Mouse (Mus musculus) midbrain, embryonic 12.5 days (tissue): ENCODE data around the gene Tyk2. TPM values are rescaled to one million over a fixed set of nuclear protein-coding genes. Genes with fewer than 3 reads are reported as not detected.

Experiments
- ATAC-seq: fragments of 200-750 bp; cut with Nextera tagmentation; 2 replicates; pipeline ENCODE4 v1.8.0; 2017; ENCODE audit warnings: low read depth, moderate TSS enrichment, moderate library complexity; ENCODE audit not compliant: low FRiP score
- H3K27ac ChIP-seq: fragments of 300-500 bp; sonication (generic); replicated peaks from 2 replicates; pipeline ENCODE4 v1.5.1; 2016; ENCODE audit warnings: mild to moderate bottlenecking
- H3K27me3 ChIP-seq: fragments of 300-500 bp; sonication (generic); 2 replicates; pipeline ENCODE4 v1.6.1; 2016; ENCODE audit warnings: mild to moderate bottlenecking
- H3K36me3 ChIP-seq: fragments of 300-500 bp; sonication (generic); 2 replicates; pipeline ENCODE4 v1.6.1; 2016
- H3K4me1 ChIP-seq: fragments of 300-500 bp; sonication (generic); 2 replicates; pipeline ENCODE4 v1.6.1; 2016
- H3K4me2 ChIP-seq: fragments of 300-500 bp; sonication (generic); replicated peaks from 2 replicates; pipeline ENCODE4 v1.6.1; 2016; ENCODE audit warnings: mild to moderate bottlenecking, moderate library complexity
- H3K4me3 ChIP-seq: fragments of 300-500 bp; sonication (generic); 2 replicates; pipeline ENCODE4 v1.5.1; 2016; ENCODE audit warnings: mild to moderate bottlenecking
- H3K9ac ChIP-seq: fragments of 300-500 bp; sonication (generic); replicated peaks from 2 replicates; pipeline ENCODE4 v1.6.1; 2016; ENCODE audit warnings: mild to moderate bottlenecking, moderate library complexity
- H3K9me3 ChIP-seq: fragments of 300-500 bp; sonication (generic); 2 replicates; pipeline ENCODE4 v1.6.1; 2016; ENCODE audit warnings: mild to moderate bottlenecking
- WGBS: fragments of 180-500 bp; shearing (Covaris S2); methylation state at CpG from one replicate; pipeline ENCODE4 v1.1.7; 2016; 5-methylcytosine and 5-hydroxymethylcytosine counted together
- polyA plus RNA-seq: library from polyadenylated mRNA; unstranded; fragments of >200 nt; fragmentation: Nextera tagmentation; extraction: Ambion mirVana; gene quantifications from 2 replicates; pipeline ENCODE4 v1.2.1, GENCODE M21; 2016

Tyk2 gene
- polyA plus RNA-seq, 1 experiment from 2014 or later, result 12.8 TPM

GRCm38 (mm10) chr9:21100447-21101161 is 30.4 kb downstream of the Tyk2 start:
- H3K4me2 ChIP-seq, result no peak overlapping the region
- H3K36me3 ChIP-seq, result no peaks in the 10 kb centered on the region
- ATAC-seq, result no peak
- H3K4me3 ChIP-seq, result no peak overlapping the region
- WGBS, result 42% methylated on average over 15 of the region's 15 CpGs
- peak overlapping the region; percentile 15; the same call in 1 of the 2 replicates for H3K9ac ChIP-seq
- H3K27me3 ChIP-seq, result no peaks in the 10 kb centered on the region
- no peaks in the 10 kb centered on the region for H3K9me3 ChIP-seq
- no peak overlapping the region for H3K27ac ChIP-seq
- peaks cover 4% of the 10 kb centered on the region; the same call in 1 of the 2 replicates for H3K4me1 ChIP-seq

- Histone ChIP-seq H3K4me3 (no peak overlapping the region), H3K4me2 (no peak overlapping the region), H3K9me3 (no peaks in the 10 kb centered on the region), H3K4me1 (peaks cover 4% of the 10 kb centered on the region; the same call in 1 of the 2 replicates), H3K9ac (no peak overlapping the region), H3K36me3 (no peaks in the 10 kb centered on the region), H3K27ac (no peak overlapping the region), H3K27me3 (no peaks in the 10 kb centered on the region)
- 87% methylated on average over 8 of the region's 8 CpGs for WGBS
- ATAC-seq, result no peak
Observed at GRCm38 (mm10) chr9:21097793-21098192, 33.2 kb downstream of the Tyk2 start.

- WGBS, result 60% methylated on average over 4 of the region's 4 CpGs
- H3K27me3 ChIP-seq, result no peaks in the 10 kb centered on the region
- H3K27ac ChIP-seq, result no peak overlapping the region
- no peak overlapping the region for H3K4me2 ChIP-seq
- no peaks in the 10 kb centered on the region for H3K9me3 ChIP-seq
- ATAC-seq, result no peak
- no peaks in the 10 kb centered on the region for H3K36me3 ChIP-seq
- peaks cover 9% of the 10 kb centered on the region for H3K4me1 ChIP-seq
- no peak overlapping the region for H3K4me3 ChIP-seq
- H3K9ac ChIP-seq, result no peak overlapping the region
Observed at GRCm38 (mm10) chr9:21095958-21096357, 35.1 kb downstream of the Tyk2 start.

GRCm38 (mm10) chr9:21093423-21093822 is 37.6 kb downstream of the Tyk2 start:
- WGBS, result 94% methylated on average over 9 of the region's 9 CpGs
- ATAC-seq, result no peak

GRCm38 (mm10) chr9:21091707-21092320 is 39.2 kb downstream of the Tyk2 start, which contains the start of the genes Gm38431 and Raver1:
TSS of gene Gm38431 (minus strand) at chr9:21091997.
TSS of gene Raver1 (minus strand) at chr9:21092008.
- H3K36me3 ChIP-seq, result peaks cover 33% of the 10 kb centered on the region
- 0% methylated on average over 54 of the region's 54 CpGs for WGBS

More at GRCm38 (mm10) chr9:21093423-21093822, 37.6 kb downstream of the Tyk2 start:
- no peaks in the 10 kb centered on the region for H3K9me3 ChIP-seq
- H3K4me3 ChIP-seq, result no peak overlapping the region
- no peak overlapping the region for H3K27ac ChIP-seq
- no peak overlapping the region for H3K4me2 ChIP-seq
- H3K4me1 ChIP-seq, result peaks cover 21% of the 10 kb centered on the region
- peaks cover 17% of the 10 kb centered on the region for H3K36me3 ChIP-seq
- H3K9ac ChIP-seq, result no peak overlapping the region
- H3K27me3 ChIP-seq, result no peaks in the 10 kb centered on the region

GRCm38 (mm10) chr9:21090972-21091706 is 39.9 kb downstream of the Tyk2 start:
- H3K4me2 ChIP-seq, result peak overlapping the region; percentile 91
- peaks cover 21% of the 10 kb centered on the region for H3K4me1 ChIP-seq
- no peaks in the 10 kb centered on the region for H3K27me3 ChIP-seq
- peak overlapping the region; percentile 75 for H3K9ac ChIP-seq
- H3K36me3 ChIP-seq, result peaks cover 40% of the 10 kb centered on the region
- peak; percentile 24; the same call in 1 of the 2 replicates for ATAC-seq
- peak overlapping the region; percentile 89 for H3K27ac ChIP-seq
- WGBS, result 5% methylated on average over 23 of the region's 24 CpGs
- peak overlapping the region; percentile 75 for H3K4me3 ChIP-seq
- no peaks in the 10 kb centered on the region for H3K9me3 ChIP-seq

More at GRCm38 (mm10) chr9:21091707-21092320, 39.2 kb downstream of the Tyk2 start, which contains the start of the genes Gm38431 and Raver1:
- peak within 1 kb of the TSS; percentile 89 for H3K27ac ChIP-seq
- H3K9me3 ChIP-seq, result no peaks in the 10 kb centered on the region
- peak; percentile 99 for ATAC-seq
- no peaks in the 10 kb centered on the region for H3K27me3 ChIP-seq
- peak within 1 kb of the TSS; percentile 91 for H3K4me2 ChIP-seq
- peak within 1 kb of the TSS; percentile 75 for H3K4me3 ChIP-seq
- peaks cover 21% of the 10 kb centered on the region for H3K4me1 ChIP-seq
- peak within 1 kb of the TSS; percentile 75 for H3K9ac ChIP-seq

- Histone ChIP-seq H3K36me3 (peaks cover 46% of the 10 kb centered on the region), H3K9ac (peak overlapping the region; percentile 75), H3K4me1 (peaks cover 21% of the 10 kb centered on the region), H3K9me3 (no peaks in the 10 kb centered on the region), H3K27ac (no peak overlapping the region), H3K27me3 (no peaks in the 10 kb centered on the region), H3K4me3 (peak overlapping the region; percentile 75), H3K4me2 (peak overlapping the region; percentile 91)
- ATAC-seq, result no peak
- WGBS, result 94% methylated on average over 1 of the region's 1 CpGs
Observed at GRCm38 (mm10) chr9:21090537-21090936, 40.5 kb downstream of the Tyk2 start.

GRCm38 (mm10) chr9:21083324-21083723 is 47.7 kb downstream of the Tyk2 start:
- H3K4me1 ChIP-seq, result no peaks in the 10 kb centered on the region
- peaks cover 94% of the 10 kb centered on the region for H3K36me3 ChIP-seq
- ATAC-seq, result no peak
- no peak overlapping the region for H3K27ac ChIP-seq
- no peak overlapping the region for H3K4me2 ChIP-seq
- no peaks in the 10 kb centered on the region for H3K27me3 ChIP-seq
- H3K9ac ChIP-seq, result no peak overlapping the region
- no peak overlapping the region for H3K4me3 ChIP-seq
- WGBS, result 77% methylated on average over 3 of the region's 3 CpGs
- no peaks in the 10 kb centered on the region for H3K9me3 ChIP-seq

GRCm38 (mm10) chr9:21081127-21081526 is 49.9 kb downstream of the Tyk2 start:
- Histone ChIP-seq H3K4me3 (no peak overlapping the region), H3K4me2 (no peak overlapping the region), H3K4me1 (no peaks in the 10 kb centered on the region), H3K27me3 (no peaks in the 10 kb centered on the region), H3K9me3 (no peaks in the 10 kb centered on the region), H3K36me3 (peaks cover 94% of the 10 kb centered on the region), H3K27ac (no peak overlapping the region), H3K9ac (no peak overlapping the region)
- no peak for ATAC-seq
- WGBS, result 92% methylated on average over 9 of the region's 9 CpGs

- Histone ChIP-seq H3K4me2 (no peak overlapping the region), H3K4me1 (peaks cover 11% of the 10 kb centered on the region), H3K4me3 (no peak overlapping the region), H3K27ac (no peak overlapping the region), H3K36me3 (peaks cover 67% of the 10 kb centered on the region), H3K27me3 (no peaks in the 10 kb centered on the region), H3K9ac (no peak overlapping the region), H3K9me3 (no peaks in the 10 kb centered on the region)
- WGBS, result 96% methylated on average over 3 of the region's 3 CpGs
- ATAC-seq, result no peak
Observed at GRCm38 (mm10) chr9:21075625-21076024, 55.4 kb downstream of the Tyk2 start.

- Histone ChIP-seq H3K27ac (peak overlapping the region; percentile 60; the same call in 1 of the 2 replicates), H3K36me3 (peaks cover 56% of the 10 kb centered on the region), H3K4me1 (peaks cover 11% of the 10 kb centered on the region), H3K9ac (no peak overlapping the region), H3K27me3 (no peaks in the 10 kb centered on the region), H3K9me3 (no peaks in the 10 kb centered on the region), H3K4me2 (no peak overlapping the region; the same call in 1 of the 2 replicates), H3K4me3 (no peak overlapping the region)
- WGBS, result 90% methylated on average over 1 of the region's 1 CpGs
- no peak for ATAC-seq
Observed at GRCm38 (mm10) chr9:21074173-21074572, 56.9 kb downstream of the Tyk2 start.
